Mouse (Mus musculus) telencephalon, adult 2 months (tissue): Measurements from ENCODE around the gene Cnr2.

Source experiments
- DNase-seq: peaks from one replicate; pipeline ENCODE4 v3.0.0-alpha.2; 2011; ENCODE audit warnings: low read depth, low spot score

Cnr2 gene

DNA sequence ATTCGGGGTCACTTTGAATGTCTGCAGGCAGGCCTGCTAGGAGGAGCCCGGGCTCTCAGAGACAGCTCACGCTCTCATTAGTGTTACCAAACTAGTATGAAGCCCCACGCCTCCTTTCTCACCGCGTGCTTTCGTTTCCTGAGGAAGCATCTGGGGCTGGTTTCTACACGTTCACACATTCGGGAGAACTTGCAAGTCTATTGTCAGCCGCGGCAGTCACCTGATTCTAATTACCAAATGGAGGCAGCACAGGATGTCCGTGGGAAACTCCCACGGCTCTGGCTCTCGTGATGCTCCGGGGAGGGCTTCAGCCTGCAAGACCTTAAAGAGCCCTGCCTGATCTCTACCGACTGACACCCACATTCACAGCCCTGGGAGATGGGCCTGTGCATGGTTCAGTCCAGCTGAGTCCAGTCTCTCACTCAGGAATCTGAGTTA, 18.6 kb upstream of the Cnr2 start:
- DNase-seq = peak; percentile 90

DNA sequence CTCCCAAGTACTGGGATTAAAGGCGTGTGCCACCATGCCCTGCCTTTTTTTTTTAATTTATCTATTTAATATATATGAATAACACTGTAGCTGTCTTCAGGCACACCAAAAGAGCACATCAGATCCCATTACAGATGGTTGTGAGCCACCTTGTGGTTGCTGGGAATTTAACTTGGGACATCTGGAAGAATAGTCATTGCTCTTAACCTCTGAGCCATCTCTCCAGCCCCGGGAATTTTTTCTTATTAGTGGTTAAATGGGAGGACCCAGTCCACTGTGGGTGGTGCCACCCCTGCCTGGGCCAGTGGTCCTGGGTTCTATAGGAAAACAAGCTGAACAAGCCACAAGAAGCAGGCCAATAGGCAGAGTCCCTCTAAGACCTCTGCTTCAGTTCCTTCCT, 17.5 kb upstream of the Cnr2 start:
- no peak for DNase-seq

DNA sequence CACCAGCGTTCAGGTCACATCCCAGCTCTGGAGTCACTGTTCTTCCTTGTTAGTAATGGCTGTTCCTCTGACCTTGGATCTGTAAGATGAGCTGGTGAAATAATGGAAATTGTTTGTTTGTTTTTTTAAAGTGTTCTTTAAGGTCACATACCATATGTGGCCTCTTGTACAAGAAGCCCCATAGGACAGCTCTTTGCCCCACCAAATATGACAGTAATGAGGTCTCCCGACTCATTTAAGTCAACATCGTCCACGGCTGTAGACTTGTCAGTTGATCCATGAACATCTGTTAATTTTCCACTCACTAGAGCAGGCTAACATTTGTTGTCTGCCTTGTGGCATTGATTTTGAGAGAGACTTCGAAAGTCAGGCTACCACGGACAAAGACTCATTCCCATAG, 16.2 kb upstream of the Cnr2 start:
- no peak for DNase-seq

DNA sequence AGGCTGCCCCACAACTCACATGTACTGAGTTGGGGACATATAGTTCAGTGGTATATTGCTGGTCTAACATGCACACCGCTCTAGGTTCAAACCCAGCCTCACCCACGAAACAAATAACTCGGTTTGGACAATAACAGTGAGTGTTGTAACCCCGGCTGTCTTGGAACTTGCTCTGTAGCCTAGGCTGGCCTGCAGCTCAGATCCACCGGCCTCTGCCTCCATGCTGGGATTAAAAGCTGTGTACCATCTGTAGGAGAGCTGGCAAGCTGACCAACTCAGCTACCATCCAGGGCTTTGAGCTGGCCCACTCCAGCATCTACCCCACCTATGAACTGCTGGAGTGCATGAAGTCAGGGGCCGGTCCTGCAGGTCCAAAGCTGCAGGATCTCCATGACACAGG, 15.2 kb upstream of the Cnr2 start:
- DNase-seq = no peak

DNA sequence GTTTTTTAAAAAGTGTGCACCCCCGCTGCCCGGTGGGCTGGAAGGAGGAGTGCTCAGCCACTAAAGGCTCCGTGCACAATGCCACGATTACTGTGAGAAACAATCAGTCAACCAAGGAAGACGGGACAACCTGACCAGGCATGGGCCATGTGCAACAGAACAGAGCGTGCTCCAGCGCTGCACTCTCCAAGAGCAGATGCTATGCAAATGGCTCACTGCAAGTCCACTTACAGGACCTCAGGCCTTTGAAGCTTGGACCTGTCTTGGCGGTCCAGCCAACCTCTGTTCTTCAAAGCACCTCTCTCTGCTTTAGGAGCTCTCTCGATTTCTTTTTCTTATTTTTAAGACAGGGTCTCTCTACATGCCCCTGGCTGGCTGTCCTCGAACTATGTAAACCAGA, 14.6 kb upstream of the Cnr2 start:
- DNase-seq = no peak

DNA sequence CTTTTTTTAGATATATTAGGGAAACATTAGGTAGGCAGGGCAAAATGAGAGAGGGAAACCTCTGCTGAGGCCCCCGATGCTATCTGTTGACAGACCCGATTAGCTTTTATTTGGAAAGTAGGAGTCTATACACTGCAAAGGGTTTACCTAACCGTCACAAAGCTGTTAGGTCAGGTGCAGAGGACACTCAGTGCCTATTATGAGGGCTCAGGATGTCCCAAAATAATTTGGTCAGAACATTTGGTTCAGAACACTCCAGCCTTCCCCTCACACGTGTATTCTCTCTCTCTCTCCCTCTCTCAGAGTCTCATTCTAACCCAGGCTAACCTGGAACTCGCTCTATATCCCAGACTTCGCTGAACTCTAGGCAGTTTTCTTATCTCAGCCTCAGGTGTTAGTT, 13.2 kb upstream of the Cnr2 start:
- no peak for DNase-seq

DNA sequence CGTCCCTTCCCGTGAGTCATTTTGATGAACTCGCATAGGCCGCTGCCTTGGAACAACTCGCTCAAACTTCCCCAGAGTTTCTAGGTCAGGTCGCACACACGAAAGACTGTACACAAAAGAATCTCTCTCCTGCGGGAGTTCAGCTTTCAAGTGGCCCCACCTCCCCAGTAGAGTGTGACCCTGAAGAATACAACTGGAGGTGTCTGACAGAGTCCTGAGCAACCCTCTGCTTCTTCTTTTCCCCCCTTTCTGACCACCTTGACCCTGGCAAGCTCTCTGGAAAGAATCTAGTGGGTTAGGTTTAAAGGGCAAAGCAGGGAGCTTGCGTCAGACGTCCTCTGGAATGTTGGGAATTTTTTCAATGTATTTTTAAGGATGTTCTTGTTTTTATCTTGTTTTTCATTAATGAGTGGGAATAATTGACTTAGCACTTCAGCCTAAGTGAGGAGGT, 11.8 kb upstream of the Cnr2 start:
- no peak for DNase-seq

DNA sequence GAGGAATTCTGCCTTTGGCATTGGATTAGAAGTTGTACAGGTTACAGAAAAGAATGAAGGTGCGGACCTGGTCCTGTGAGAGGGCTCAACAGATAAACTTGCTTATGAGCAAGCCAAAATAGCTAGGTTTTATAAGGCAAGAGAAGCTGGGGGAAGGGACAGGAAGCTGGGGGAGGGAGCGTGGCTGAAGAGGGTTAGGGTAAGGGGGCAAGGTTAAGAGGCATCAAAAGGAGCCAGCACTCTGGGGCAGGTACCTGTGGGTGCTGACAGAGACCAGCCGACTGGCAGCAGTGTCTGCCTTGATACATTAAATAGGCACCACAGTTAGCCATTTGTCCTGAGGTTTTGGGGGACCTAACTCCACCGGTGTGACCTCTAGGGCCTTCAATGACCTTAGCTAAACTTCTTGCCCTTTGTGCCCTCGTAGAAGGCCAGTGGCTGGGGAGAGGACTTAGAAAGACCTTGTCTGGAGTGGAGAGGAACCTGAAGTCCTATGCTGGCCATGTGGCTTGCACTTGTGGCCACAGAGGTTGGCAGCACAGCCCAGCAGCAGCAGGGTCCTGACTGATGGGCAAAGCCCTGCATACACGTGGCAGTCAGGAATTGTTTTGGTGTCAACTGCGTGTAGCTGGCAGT, 11.2 kb upstream of the Cnr2 start:
- DNase-seq = no peak

DNA sequence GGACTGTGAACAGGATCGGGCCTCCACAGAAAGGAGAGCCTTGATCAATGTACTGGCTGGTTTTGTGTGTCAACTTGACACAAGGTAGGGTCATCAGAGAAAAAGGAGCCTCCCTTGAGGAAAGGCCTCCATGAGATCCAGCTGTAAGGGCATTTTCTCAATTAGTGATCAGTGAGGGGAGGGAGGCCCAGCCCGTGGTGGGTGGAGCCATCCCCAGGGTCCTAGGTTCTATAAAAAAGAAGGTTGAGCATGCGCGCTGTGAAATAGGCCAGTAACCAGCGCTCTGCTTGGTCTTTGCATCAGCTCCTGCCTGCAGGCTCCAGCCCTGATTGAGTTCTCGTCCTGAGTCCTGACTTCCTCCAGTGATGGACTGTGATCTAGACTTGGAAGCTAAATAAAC, 10.7 kb upstream of the Cnr2 start:
- DNase-seq = no peak

DNA sequence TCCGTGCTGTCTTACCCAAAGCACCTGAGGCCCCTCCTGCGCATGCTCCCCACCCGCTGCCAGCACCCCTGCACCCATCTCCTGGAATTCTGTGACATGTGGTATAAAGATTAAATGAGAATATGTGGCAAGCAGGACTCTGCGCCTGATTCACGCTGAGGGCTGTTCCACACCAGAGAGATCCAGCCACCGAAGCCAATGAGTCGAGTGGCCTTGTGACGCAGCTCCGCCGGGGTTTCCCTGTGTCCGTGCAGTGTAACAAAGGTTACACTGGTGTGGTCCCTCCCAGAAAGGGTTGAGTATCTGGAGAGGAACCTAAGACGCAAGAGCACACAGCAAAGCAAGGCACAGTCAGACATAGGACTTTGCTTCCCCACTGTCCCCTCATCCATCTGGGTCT, 9.5 kb upstream of the Cnr2 start:
- DNase-seq = no peak

DNA sequence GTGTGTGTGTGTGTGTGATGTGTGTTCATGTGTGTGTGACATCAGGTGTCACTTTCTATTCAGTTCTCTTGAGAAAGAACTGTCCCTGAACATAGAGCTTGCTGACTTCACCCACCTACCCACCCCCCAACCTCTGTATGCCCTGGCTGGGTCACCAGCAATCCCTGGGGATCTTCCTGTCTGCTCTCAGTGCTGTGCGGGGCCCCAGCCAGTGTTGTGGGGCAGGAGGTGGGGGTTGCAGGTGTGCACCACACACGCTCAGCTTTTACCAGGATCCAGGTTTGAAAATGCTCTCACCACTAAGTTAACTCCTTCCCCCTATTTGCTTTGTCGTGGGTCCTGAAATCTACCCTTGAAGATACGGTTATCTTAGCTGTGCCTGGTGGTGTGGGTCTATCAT, 9.0 kb upstream of the Cnr2 start:
- no peak for DNase-seq

DNA sequence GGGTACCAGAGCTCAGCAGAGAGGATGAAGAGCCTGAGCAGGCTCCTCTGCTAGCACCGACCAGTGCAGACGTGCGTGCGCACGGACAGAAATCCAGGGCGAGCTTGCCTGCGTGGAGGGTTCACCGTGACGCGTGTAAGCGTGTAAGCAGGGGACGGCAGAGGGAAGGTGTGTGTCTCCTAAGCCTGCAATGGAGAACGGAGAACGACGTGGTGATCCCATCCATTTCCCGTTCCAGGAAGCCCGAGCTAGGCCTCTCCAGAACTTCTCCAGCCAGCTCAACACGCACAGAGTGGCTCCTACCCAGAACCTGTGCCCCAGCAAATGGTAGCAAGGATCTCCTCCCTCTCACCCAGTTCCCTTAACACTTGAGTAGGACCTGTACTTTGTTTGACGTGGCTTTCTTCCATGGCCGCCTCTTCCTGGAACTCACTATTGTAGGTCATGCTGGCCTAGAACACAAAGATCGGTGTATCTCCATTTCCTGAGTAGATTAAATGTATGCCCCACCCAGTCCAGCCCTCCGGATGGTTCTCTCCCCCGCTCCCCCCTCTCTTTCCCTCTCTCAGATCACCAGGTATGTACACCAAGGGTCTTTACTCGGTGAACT, 6.6 kb upstream of the Cnr2 start:
- DNase-seq = no peak

DNA sequence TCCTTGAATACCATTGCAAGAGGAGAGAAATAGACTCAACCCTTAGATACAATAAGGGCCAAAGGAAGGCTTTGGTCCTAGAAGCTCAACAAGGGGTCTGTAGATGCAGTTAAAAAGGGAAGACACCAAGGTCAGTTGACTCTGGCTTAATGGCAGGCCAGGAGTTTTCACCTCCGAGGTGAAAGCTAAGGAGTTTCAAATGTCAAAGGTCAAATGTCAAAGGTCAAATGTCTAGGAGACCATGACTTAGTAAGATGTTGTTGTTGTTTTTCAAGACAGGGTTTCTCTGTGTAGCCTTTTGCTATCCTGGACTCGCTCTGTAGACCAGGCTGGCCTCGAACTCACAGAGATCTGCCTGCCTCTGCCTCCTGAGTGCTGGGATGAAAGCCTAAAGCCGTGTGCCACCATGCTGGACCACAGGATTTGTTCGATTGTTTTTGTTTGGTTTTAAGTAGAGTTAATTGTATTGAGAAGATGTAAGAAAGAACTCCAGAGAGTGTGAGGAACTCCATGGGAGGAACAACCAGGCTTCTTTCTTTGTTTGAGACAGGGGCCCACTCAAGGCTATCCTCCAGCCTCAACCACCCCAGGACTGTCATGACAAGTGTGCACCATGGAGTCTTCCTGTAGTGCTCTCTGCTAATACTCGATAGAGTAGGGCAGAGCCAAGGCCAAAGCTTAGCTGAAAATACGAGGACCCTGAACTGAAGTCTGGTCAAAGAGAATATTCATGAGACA, 5.9 kb upstream of the Cnr2 start:
- no peak for DNase-seq

DNA sequence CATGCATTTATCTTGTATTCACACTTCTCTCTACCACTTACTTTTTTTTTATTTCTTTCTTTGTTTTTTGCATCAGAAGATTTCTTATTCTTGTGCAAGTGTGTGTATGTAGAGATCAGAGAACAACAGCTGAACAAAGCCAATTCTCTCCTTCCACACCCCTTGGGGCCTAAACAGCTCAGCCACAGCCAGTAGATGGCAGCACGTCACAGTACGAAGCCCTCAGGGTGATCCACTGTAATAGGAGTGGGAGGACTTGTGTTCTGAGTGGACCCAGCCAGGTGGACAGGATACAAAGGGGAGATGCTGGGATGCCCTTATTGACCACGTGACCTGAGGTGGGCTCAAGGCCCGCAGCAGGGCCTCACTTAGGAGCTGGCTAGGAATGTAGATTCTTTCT, 5.3 kb upstream of the Cnr2 start:
- no peak for DNase-seq

DNA sequence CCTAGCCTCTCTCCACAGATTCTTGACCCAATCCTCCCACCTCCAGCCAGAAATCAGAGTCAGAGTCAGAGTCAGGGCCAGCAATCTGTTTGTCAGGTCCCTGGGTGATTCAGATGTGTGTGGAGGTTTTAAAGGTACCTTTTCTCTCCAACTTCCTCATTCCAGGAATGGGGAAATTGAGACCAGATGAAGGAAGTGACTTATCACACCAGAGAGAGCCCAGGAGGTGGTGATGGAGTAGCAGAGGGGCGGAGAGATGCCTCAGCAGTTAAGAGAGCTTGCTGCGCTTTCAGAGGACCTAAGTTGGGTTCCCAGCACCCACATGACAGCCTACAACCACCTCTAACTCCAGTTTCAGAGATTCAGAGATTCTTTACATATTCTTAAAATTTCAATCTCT, 3.7 kb upstream of the Cnr2 start:
- DNase-seq = no peak

DNA sequence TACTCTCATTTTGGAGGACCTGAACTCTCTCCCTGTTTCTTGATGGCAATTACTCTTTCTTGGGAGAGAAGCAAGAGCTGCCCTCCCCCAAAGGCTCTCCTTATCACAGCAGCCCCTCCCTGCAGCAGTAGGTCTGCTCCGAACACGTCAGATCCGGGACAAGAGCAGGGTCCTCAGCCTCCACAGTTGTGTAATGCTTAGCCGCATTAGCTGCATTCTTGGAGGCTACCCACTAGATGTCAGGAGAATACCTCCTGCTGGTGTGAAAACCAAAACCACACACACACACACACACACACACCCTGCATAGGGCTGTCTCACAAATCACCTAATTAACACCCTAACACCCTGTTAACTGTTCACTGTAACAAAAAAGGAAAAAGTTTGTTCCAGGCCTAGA, 2.3 kb upstream of the Cnr2 start:
- no peak for DNase-seq

DNA sequence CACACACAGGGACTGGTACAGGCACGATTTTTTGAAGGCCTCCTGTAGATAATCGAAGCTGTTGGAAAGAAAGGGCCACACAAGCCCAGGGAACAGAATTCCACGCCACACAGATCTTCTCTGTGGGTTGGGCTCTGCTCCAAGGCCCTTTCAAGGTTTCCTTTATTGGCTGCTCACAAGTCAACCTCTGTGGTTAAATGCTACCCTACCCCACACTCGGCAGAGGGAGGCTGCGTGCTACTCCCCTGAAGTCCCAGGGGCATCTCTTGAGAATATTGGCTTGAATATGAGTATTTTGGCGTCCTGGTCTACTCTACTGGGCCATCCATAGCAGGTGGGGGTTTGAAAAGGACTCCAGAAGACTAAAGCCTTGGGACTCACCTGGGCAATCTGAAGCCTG, 963 bp downstream of the Cnr2 start:
- DNase-seq = no peak

DNA sequence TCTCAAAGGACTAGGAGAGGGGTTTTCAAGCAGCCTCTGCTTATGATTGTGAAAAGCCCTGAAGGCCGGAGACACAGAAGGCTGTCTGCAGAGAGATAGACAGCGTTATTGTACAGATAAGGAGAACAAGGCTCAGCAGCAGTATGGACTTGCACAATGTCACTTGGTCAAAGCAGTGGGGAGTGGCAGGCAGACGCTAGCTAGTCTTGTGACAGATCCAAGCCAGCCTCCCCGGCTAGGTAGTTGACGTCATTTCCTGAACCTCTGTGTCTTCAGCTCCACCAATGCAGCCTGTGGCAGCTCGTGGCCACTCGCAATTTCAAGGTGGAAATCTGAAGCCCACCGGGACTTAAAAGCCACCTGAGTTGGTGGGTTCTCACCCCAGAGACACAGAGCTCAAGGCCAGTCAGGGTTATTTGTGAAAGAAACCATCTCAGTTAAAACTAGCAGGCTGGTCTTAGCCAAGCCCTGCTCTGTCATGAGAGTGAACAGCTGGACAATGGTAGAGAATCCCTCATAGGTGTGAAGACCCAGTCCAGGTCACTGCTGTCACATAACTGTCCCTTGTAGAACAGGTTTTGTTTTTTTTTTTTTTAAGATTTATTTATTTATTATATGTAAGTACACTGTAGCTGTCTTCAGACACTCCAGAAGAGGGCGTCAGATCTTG, 3.3 kb downstream of the Cnr2 start:
- no peak for DNase-seq

DNA sequence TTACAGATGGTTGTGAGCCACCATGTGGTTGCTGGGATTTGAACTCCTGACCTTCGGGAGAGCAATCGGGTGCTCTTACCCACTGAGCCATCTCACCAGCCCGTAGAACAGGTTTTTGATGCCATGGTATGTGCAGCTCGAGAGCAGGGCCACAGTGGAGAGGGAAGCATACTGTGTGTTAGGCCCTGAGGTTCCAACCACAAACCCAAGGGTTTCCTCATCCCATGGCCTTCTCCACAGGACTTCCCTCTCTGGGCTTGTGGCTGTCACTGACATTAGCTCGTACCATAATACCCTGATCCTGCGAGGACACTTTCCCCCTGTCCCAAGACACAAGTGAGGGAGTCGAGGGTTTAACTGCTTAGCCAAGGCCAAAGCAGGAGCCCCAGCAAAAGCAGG, 3.9 kb downstream of the Cnr2 start:
- no peak for DNase-seq

DNA sequence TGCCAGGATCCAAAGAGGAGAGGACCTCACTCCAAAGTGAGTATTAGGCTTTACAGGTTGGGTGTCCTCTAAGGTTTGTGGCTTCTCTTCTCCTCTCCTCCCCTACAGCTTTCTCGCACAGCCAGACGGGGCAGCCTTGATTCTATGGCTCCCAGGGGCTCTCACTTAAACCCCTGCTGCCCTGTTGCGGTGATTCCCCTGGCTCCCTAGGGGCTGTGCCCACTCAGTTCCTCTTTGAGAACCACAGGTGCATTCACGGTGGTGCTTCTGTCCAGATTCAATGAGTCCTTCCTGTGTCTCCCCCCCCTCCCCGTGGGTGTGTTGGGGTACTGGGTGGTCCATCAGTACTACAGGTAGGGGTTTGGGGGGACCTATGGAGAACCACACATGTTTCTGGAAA, 4.8 kb downstream of the Cnr2 start:
- no peak for DNase-seq

DNA sequence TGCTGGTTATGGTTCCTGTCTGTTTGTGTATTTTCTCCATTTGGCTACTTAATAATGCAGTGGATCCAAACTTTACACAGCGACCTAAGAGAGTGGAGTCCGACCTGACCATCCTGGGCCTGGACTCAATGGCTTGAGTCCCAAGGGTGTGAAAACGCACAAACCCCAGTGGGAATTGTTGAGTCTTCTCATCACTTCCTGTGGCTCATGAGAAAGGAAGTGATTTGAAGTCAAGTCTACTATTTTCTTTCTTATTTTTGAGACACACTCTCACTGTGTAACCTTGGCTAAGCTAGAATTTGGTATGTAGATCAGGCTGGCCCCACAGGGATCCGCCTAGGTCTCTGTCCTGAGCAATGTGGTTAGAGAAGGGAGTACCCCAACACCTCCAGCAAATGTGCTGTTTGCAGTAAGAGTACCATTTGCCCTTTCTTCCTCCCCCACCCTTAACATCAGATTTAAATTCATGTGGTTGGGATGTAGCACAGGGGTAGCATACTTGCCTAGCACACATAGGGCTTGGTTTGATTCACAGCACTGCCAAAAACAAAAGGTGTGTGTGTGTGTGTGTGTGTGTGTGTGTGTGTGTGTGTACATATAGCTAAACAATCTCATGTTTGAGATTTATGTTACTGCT, 7.5 kb downstream of the Cnr2 start:
- no peak for DNase-seq

DNA sequence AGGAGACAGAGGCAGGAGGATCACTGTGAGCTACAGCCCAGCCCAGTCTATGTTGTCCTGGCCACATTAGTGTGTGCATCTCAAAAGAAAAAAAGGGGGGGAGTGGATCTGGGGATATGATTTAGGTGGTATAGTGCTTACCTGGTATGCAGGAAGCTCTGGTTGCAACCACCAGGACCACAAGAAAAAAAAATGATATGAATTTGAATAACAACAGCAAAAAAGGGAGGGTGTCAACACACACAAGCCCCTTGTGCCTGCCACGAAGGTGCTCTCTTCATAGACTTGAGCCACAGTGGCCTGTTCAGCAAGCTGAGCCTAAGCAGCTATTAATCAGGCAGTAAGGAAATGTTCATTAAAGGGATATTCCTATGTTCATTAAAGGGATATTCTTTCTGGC, 9.6 kb downstream of the Cnr2 start:
- no peak for DNase-seq
